Mouse (Mus musculus) lung, postnatal 0 days (tissue): ENCODE measurements around the gene Ptpn23. TPM values are rescaled to one million over a fixed set of nuclear protein-coding genes. Genes with fewer than 3 reads are reported as not detected.

Experiments used
- ATAC-seq: fragments of 200-750 bp; cut with Nextera tagmentation; 2 replicates; pipeline ENCODE4 v1.8.0; 2017; ENCODE audit warnings: moderate library complexity
- DNase-seq: peaks from one replicate; pipeline ENCODE4 v3.0.0-alpha.2; 2016; ENCODE audit warnings: low spot score
- H3K27ac ChIP-seq: fragments of 300-500 bp; sonication (generic); 2 replicates; pipeline ENCODE4 v1.5.1; 2014; ENCODE audit warnings: antibody characterized with exemption, mild to moderate bottlenecking, low read length, mixed read lengths
- H3K27me3 ChIP-seq: fragments of 300-500 bp; sonication (generic); replicated peaks from 2 replicates; pipeline ENCODE4 v1.6.1; 2014; ENCODE audit warnings: low read length, mixed read lengths; ENCODE audit not compliant: insufficient read depth
- H3K36me3 ChIP-seq: fragments of 300-500 bp; sonication (generic); 2 replicates; pipeline ENCODE4 v1.6.1; 2014; ENCODE audit warnings: low read length, mixed read lengths; ENCODE audit not compliant: insufficient read depth
- H3K4me1 ChIP-seq: fragments of 300-500 bp; sonication (generic); 2 replicates; pipeline ENCODE4 v1.6.1; 2014; ENCODE audit warnings: antibody characterized with exemption, low read depth, low read length, mixed read lengths; ENCODE audit not compliant: insufficient read depth
- H3K4me2 ChIP-seq: fragments of 300-500 bp; sonication (generic); replicated peaks from 2 replicates; pipeline ENCODE4 v1.6.1; 2014; ENCODE audit warnings: low read depth, mild to moderate bottlenecking, low read length, moderate library complexity, mixed read lengths
- H3K4me3 ChIP-seq: fragments of 300-500 bp; sonication (generic); 2 replicates; pipeline ENCODE4 v1.5.1; 2014; ENCODE audit warnings: low read depth, low read length
- H3K9ac ChIP-seq: fragments of 300-500 bp; sonication (generic); replicated peaks from 2 replicates; pipeline ENCODE4 v1.6.1; 2014; ENCODE audit warnings: low read depth, mild to moderate bottlenecking
- H3K9me3 ChIP-seq: fragments of 300-500 bp; sonication (generic); 2 replicates; pipeline ENCODE4 v1.6.1; 2016; ENCODE audit warnings: low read length, mixed read lengths
- CTCF ChIP-seq: IDR thresholded peaks from 2 replicates; pipeline ENCODE4 v1.5.1; 2016; ENCODE audit warnings: antibody characterized with exemption, mild to moderate bottlenecking
- EP300 ChIP-seq: IDR thresholded peaks from 2 replicates; pipeline ENCODE4 v1.6.1; 2016; ENCODE audit warnings: antibody characterized with exemption, mild to moderate bottlenecking, control low read depth
- WGBS: fragments of 180-500 bp; shearing (Covaris S2); extraction: QIAGEN DNeasy Blood & Tissue Kit; methylation state at CpG from one replicate; pipeline ENCODE4 v1.1.7; 2014; 5-methylcytosine and 5-hydroxymethylcytosine counted together
- polyA plus RNA-seq: library from polyadenylated mRNA; unstranded; fragments of >200 nt; fragmentation: Nextera tagmentation; extraction: Ambion mirVana; gene quantifications from 2 replicates; pipeline ENCODE4 v1.2.1, GENCODE M21; 2015

Gene Ptpn23
- polyA plus RNA-seq, 1 experiment from 2014 or later, result 8.8 TPM

DNA sequence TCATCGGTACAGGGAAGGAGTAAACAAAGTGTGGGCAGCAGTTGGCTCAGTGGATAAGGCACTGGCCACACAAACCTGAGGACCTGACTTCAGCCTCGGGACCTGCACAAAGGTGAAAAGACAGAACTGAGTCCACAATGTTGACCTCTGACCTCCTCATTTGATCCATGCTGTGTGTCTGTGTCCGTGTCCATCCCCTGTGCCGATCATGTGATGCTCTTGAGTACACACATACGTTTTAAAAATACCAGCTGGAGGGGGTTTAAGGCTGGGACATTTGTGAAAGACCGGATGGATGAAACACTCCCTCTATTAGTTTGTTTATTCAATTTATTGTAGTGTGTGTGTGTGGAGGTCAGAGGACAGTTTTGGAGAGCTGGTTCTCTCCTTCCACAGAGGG is 64.2 kb downstream of the Ptpn23 start:
- H3K9ac ChIP-seq, result no peak overlapping the region
- no peaks in the 10 kb centered on the region for H3K27me3 ChIP-seq
- WGBS, result 27% methylated on average over 6 of the region's 6 CpGs
- peak; percentile 54; the same call in 1 of the 2 replicates for ATAC-seq
- no peak overlapping the region for H3K27ac ChIP-seq
- TF ChIP-seq EP300 (no peak), CTCF (no peak)
- peak; percentile 40 for DNase-seq
- H3K9me3 ChIP-seq, result no peaks in the 10 kb centered on the region
- no peak overlapping the region for H3K4me2 ChIP-seq
- no peaks in the 10 kb centered on the region for H3K36me3 ChIP-seq
- no peak overlapping the region for H3K4me3 ChIP-seq
- peaks cover 6% of the 10 kb centered on the region; the same call in 1 of the 2 replicates for H3K4me1 ChIP-seq

GRCm38 (mm10) chr9:110342008-110342407 is 66.0 kb downstream of the Ptpn23 start:
- no peak for ATAC-seq

DNA sequence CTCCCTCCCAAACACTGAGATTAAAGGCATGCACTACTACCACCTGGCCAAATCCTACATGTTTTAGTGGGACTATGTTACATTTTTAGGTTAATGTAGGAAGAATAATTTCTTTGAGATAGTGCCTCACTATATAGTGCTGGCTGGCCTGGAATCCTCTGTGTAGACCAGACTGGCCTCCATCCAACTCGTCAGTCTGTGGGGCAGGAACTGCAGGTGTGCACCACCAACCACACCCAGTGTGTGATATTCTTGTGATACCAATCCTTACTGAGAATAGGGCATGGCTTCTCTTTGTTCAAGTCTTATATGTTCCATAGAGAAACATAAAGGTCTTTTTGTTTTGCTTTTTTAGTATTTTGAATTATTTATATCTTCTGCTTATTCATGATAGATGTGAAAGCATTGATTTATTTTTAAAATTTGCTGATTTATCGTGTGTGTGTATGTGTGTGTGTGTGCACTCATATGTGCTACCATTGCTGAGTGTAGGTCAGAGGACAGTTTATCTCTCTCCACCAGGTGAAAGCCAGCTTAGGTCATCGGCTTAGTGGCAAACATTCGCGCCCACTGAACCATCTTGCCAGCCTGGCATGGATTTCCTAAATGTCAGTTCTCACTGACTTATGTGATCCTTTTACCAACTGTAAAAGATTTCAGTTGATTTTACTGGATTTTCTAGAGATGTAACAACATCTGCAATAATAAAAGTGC is 67.8 kb downstream of the Ptpn23 start:
- Histone ChIP-seq H3K9ac (no peak overlapping the region), H3K4me2 (no peak overlapping the region), H3K4me1 (peaks cover 6% of the 10 kb centered on the region; the same call in 1 of the 2 replicates), H3K4me3 (no peak overlapping the region), H3K27ac (no peak overlapping the region), H3K27me3 (no peaks in the 10 kb centered on the region), H3K9me3 (no peaks in the 10 kb centered on the region), H3K36me3 (no peaks in the 10 kb centered on the region)
- TF ChIP-seq EP300 (no peak), CTCF (no peak)
- DNase-seq (no peak), ATAC-seq (no peak)
- 83% methylated on average over 5 of the region's 5 CpGs for WGBS

More at GRCm38 (mm10) chr9:110342008-110342407, 66.0 kb downstream of the Ptpn23 start:
- Histone ChIP-seq H3K9me3 (no peaks in the 10 kb centered on the region), H3K36me3 (no peaks in the 10 kb centered on the region), H3K4me2 (no peak overlapping the region), H3K9ac (no peak overlapping the region), H3K27ac (no peak overlapping the region), H3K4me1 (peaks cover 6% of the 10 kb centered on the region; the same call in 1 of the 2 replicates), H3K27me3 (no peaks in the 10 kb centered on the region), H3K4me3 (no peak overlapping the region)
- 70% methylated on average over 8 of the region's 8 CpGs for WGBS
- no peak for DNase-seq
- TF ChIP-seq EP300 (no peak), CTCF (no peak)

Other genes with a start within 250 kb of the Ptpn23 start
- 1.9 and 2.1 TPM in 2 replicates for gene Cspg5, start 164.4 kb downstream of the Ptpn23 start, polyA plus RNA-seq
- 6.9 and 7.8 TPM in 2 replicates for gene Elp6, start 103.0 kb downstream of the Ptpn23 start, polyA plus RNA-seq
- gene Scap, start 74.9 kb downstream of the Ptpn23 start, polyA plus RNA-seq, result 18.1 and 21.3 TPM in 2 replicates
- 24.6 and 30.7 TPM in 2 replicates for gene Ngp, start 11.5 kb upstream of the Ptpn23 start, polyA plus RNA-seq
- 4.1 and 4.5 TPM in 2 replicates for gene Klhl18, start 68.5 kb upstream of the Ptpn23 start, polyA plus RNA-seq
- gene Kif9, start 68.7 kb upstream of the Ptpn23 start, polyA plus RNA-seq, result 3.4 TPM in 2 replicates
- 22.0 and 24.0 TPM in 2 replicates for gene Setd2, start 124.4 kb upstream of the Ptpn23 start, polyA plus RNA-seq
- 45.2 and 46.6 TPM in 2 replicates for gene Nradd, start 216.2 kb upstream of the Ptpn23 start, polyA plus RNA-seq
- 6.2 and 6.6 TPM in 2 replicates for gene Nbeal2, start 245.9 kb upstream of the Ptpn23 start, polyA plus RNA-seq
- 180 and 200 TPM in 2 replicates for gene Ccdc12, start 248.3 kb upstream of the Ptpn23 start, polyA plus RNA-seq